Mouse (Mus musculus) CH12.LX (cell line): ENCODE measurements at regions not wholly inside any gene's neighbourhood (a gene's known extent, or its start where the extent isn't known, plus 50 kb on each side); places are given as distances from the start of the nearest gene placed in this dataset.

Source experiments
- DNase-seq: peaks from one replicate; pipeline ENCODE4 v3.0.0-alpha.2; 2013; ENCODE audit errors: extremely low read depth
- H3K27ac ChIP-seq: 2 replicates; pipeline ENCODE4 v1.5.1; 2012; ENCODE audit warnings: low read depth, mild to moderate bottlenecking, control low read depth, moderate library complexity; ENCODE audit not compliant: insufficient read depth
- H3K27me3 ChIP-seq: replicated peaks from 2 replicates; pipeline ENCODE3; 2012; ENCODE audit warnings: inconsistent platforms
- H3K36me3 ChIP-seq, 2 experiments: replicated peaks in 1 of 2; 2 replicates each; pipeline versions ENCODE3 to v1.6.1; 2012; ENCODE audit warnings: inconsistent platforms in 1 of 2, low read length in 1 of 2, mild to moderate bottlenecking in 1 of 2, mixed read lengths in 1 of 2, moderate library complexity in 1 of 2; ENCODE audit not compliant: control insufficient read depth in 1 of 2, insufficient read depth in 1 of 2
- H3K4me1 ChIP-seq, 2 experiments: 2 replicates each; pipeline ENCODE4 v1.6.1; 2012; ENCODE audit warnings: inconsistent platforms in 1 of 2, moderate library complexity in 1 of 2; ENCODE audit not compliant: insufficient read depth in 2 of 2, control insufficient read depth in 1 of 2
- H3K4me2 ChIP-seq: 2 replicates; pipeline ENCODE4 v1.6.1; 2012; ENCODE audit warnings: low read depth, mild to moderate bottlenecking, control low read depth; ENCODE audit not compliant: poor library complexity, insufficient read depth, severe bottlenecking
- H3K4me3 ChIP-seq, 3 experiments: fragments of 150-350 bp in 1 of 3; sonication (generic) in 1 of 3; replicated peaks in 1 of 3; 2 replicates each; pipeline versions ENCODE3 to v1.5.1; 2011 to 2012; ENCODE audit warnings: low read depth in 2 of 3, low read length in 2 of 3, mild to moderate bottlenecking in 2 of 3, moderate library complexity in 2 of 3, control low read depth in 1 of 3, improper control_type of control experiment in 1 of 3, inconsistent platforms in 1 of 3, mixed read lengths in 1 of 3; ENCODE audit not compliant: poor library complexity in 1 of 3
- H3K79me2 ChIP-seq: replicated peaks from 2 replicates; pipeline ENCODE4 v1.6.1; 2012; ENCODE audit warnings: mild to moderate bottlenecking, moderate library complexity; ENCODE audit not compliant: control insufficient read depth, poor library complexity, insufficient read depth, severe bottlenecking; ENCODE audit errors: extremely low read depth
- H3K9ac ChIP-seq: 2 replicates; pipeline ENCODE4 v1.6.1; 2012; ENCODE audit warnings: low read depth, mild to moderate bottlenecking, control low read depth, moderate library complexity; ENCODE audit not compliant: insufficient read depth
- H3K9me3 ChIP-seq: replicated peaks from 2 replicates; pipeline ENCODE3; 2012; ENCODE audit warnings: low read length, inconsistent platforms, mixed read lengths
- BHLHE40 ChIP-seq: IDR thresholded peaks from 2 replicates; pipeline ENCODE4 v1.6.1; 2011; ENCODE audit warnings: mild to moderate bottlenecking, low read depth, low read length, improper control_type of control experiment
- CHD1 ChIP-seq: IDR thresholded peaks from 2 replicates; pipeline ENCODE4 v1.6.1; 2012; ENCODE audit warnings: low read depth, low read length, improper control_type of control experiment, inconsistent platforms
- CHD2 ChIP-seq: IDR thresholded peaks from 2 replicates; pipeline ENCODE4 v1.6.1; 2011; ENCODE audit warnings: low read length, improper control_type of control experiment
- E2F4 ChIP-seq: IDR thresholded peaks from 2 replicates; pipeline ENCODE4 v1.6.1; 2011; ENCODE audit warnings: low read depth, low read length, improper control_type of control experiment; ENCODE audit not compliant: insufficient replicate concordance
- ETS1 ChIP-seq: conservative IDR thresholded peaks from 2 replicates; pipeline ENCODE4 v1.6.1; 2012; ENCODE audit warnings: low read depth, mild to moderate bottlenecking, inconsistent platforms, low read length, improper control_type of control experiment, moderate library complexity
- GABPA ChIP-seq: IDR thresholded peaks from 2 replicates; pipeline ENCODE4 v1.6.1; 2012; ENCODE audit warnings: low read depth, low read length, improper control_type of control experiment, inconsistent platforms; ENCODE audit not compliant: insufficient replicate concordance
- IRF4 ChIP-seq: IDR thresholded peaks from 2 replicates; pipeline ENCODE4 v1.6.1; 2014; ENCODE audit warnings: low read depth, mild to moderate bottlenecking, inconsistent platforms, low read length, improper control_type of control experiment
- JUN ChIP-seq: IDR thresholded peaks from 2 replicates; pipeline ENCODE4 v1.6.1; 2011; ENCODE audit warnings: low read depth, mild to moderate bottlenecking, low read length, improper control_type of control experiment, moderate library complexity; ENCODE audit not compliant: insufficient read depth
- MAFK ChIP-seq: IDR thresholded peaks from 2 replicates; pipeline ENCODE4 v1.6.1; 2011; ENCODE audit warnings: low read length, improper control_type of control experiment; ENCODE audit not compliant: insufficient replicate concordance
- MEF2A ChIP-seq: IDR thresholded peaks from 2 replicates; pipeline ENCODE4 v1.6.1; 2014; ENCODE audit warnings: low read depth, mild to moderate bottlenecking, inconsistent platforms, low read length, improper control_type of control experiment, borderline replicate concordance
- NELFE ChIP-seq: IDR thresholded peaks from 2 replicates; pipeline ENCODE4 v1.6.1; 2011; ENCODE audit warnings: low read depth, low read length, improper control_type of control experiment
- PAX5 ChIP-seq: IDR thresholded peaks from 2 replicates; pipeline ENCODE4 v1.6.1; 2012; ENCODE audit warnings: low read length, inconsistent platforms, mixed read lengths
- POLR2AphosphoS2 ChIP-seq: IDR thresholded peaks from 2 replicates; pipeline ENCODE4 v1.6.1; 2011; ENCODE audit warnings: low read depth, low read length, improper control_type of control experiment
- RAD21 ChIP-seq: IDR thresholded peaks from 2 replicates; pipeline ENCODE4 v1.6.1; 2011; ENCODE audit warnings: low read depth, mild to moderate bottlenecking, low read length, improper control_type of control experiment, moderate library complexity
- RCOR1 ChIP-seq: conservative IDR thresholded peaks from 2 replicates; pipeline ENCODE4 v1.6.1; 2012; ENCODE audit warnings: low read depth, mild to moderate bottlenecking, inconsistent platforms, low read length, improper control_type of control experiment
- SIN3A ChIP-seq: IDR thresholded peaks from 2 replicates; pipeline ENCODE4 v1.6.1; 2012; ENCODE audit warnings: low read length, improper control_type of control experiment, inconsistent platforms
- SMC3 ChIP-seq: IDR thresholded peaks from 2 replicates; pipeline ENCODE4 v1.6.1; 2011; ENCODE audit warnings: low read depth, low read length, improper control_type of control experiment
- TBP ChIP-seq: conservative IDR thresholded peaks from 2 replicates; pipeline ENCODE4 v1.6.1; 2011; ENCODE audit warnings: low read depth, low read length, improper control_type of control experiment
- TCF12 ChIP-seq: IDR thresholded peaks from 2 replicates; pipeline ENCODE4 v1.6.1; 2014; ENCODE audit warnings: low read depth, mild to moderate bottlenecking, inconsistent platforms, low read length, improper control_type of control experiment
- UBTF ChIP-seq: IDR thresholded peaks from 2 replicates; pipeline ENCODE4 v1.6.1; 2012; ENCODE audit warnings: low read depth, mild to moderate bottlenecking, inconsistent platforms, low read length, improper control_type of control experiment, moderate library complexity
- USF1 ChIP-seq: IDR thresholded peaks from 2 replicates; pipeline ENCODE4 v1.6.1; 2014; ENCODE audit warnings: low read depth, mild to moderate bottlenecking, inconsistent platforms, low read length, improper control_type of control experiment
- ZKSCAN1 ChIP-seq: IDR thresholded peaks from 2 replicates; pipeline ENCODE4 v1.6.1; 2012; ENCODE audit warnings: low read depth, inconsistent platforms, low read length, improper control_type of control experiment, borderline replicate concordance
- ZNF384 ChIP-seq: IDR thresholded peaks from 2 replicates; pipeline ENCODE4 v1.6.1; 2012; ENCODE audit warnings: low read depth, low read length, improper control_type of control experiment, inconsistent platforms
- dilution Hi-C: fragments of 300-500 bp; cut with MboI; formaldehyde crosslinking; loops from 2 replicates; pipeline ENCODE4 v1.14.3; 2020; ENCODE audit warnings: low sequenced_read_pairs; ENCODE audit not compliant: extremely low pct_unique_long_range_greater_than_20kb, extremely low pct_ligation_motif_present
- in situ Hi-C: fragments of 300-500 bp; cut with MboI; formaldehyde crosslinking; loops from 3 replicates; pipeline ENCODE4 v1.14.3; 2019; ENCODE audit warnings: low sequenced_read_pairs, low pct_ligation_motif_present, low pct_unique_long_range_greater_than_20kb, mixed read lengths

- Histone ChIP-seq H3K4me2 (no peak overlapping the region), H3K9me3 (no peaks in the 10 kb centered on the region), H3K79me2 (no peaks in the 10 kb centered on the region), H3K4me1 (no peaks in the 10 kb centered on the region), H3K4me3 (no peak overlapping the region), H3K36me3 (no peaks in the 10 kb centered on the region), H3K9ac (no peak overlapping the region)
- DNase-seq, result no peak
- in situ Hi-C loops, result no loop called here
- no peak for TF ChIP-seq TBP
- no peak for TF ChIP-seq SMC3
- TF ChIP-seq MEF2A, result no peak
- no peak for TF ChIP-seq ZNF384
- no peak for TF ChIP-seq GABPA
- no peak for TF ChIP-seq BHLHE40
- no peak for TF ChIP-seq ZKSCAN1
- TF ChIP-seq UBTF, result no peak
- no peak for TF ChIP-seq TCF12
- TF ChIP-seq PAX5, result no peak
- no peak for TF ChIP-seq NELFE
- no peak for TF ChIP-seq POLR2AphosphoS2
- TF ChIP-seq IRF4, result no peak
- TF ChIP-seq JUN, result no peak
- TF ChIP-seq, all 38 proteins: peak for 0
- Histone ChIP-seq H3K27ac (no peak overlapping the region), H3K27me3 (no peaks in the 10 kb centered on the region)
- dilution Hi-C loops, result no loop called here
Observed at GRCm38 (mm10) chr2:15157622-15158021, 102.8 kb upstream of the Nsun6 start.

GRCm38 (mm10) chr2:15150823-15151222, 96.0 kb upstream of the Nsun6 start:
- in situ Hi-C loops, result no loop called here
- Histone ChIP-seq H3K4me1 (no peaks in the 10 kb centered on the region), H3K4me3 (no peak overlapping the region), H3K36me3 (no peaks in the 10 kb centered on the region), H3K27me3 (no peaks in the 10 kb centered on the region), H3K9me3 (no peaks in the 10 kb centered on the region), H3K27ac (no peak overlapping the region), H3K9ac (no peak overlapping the region), H3K79me2 (no peaks in the 10 kb centered on the region), H3K4me2 (no peak overlapping the region)
- dilution Hi-C loops, result no loop called here
- no peak for DNase-seq
- no peak for TF ChIP-seq TCF12
- no peak for TF ChIP-seq RAD21
- no peak for TF ChIP-seq ETS1
- no peak for TF ChIP-seq SIN3A
- no peak for TF ChIP-seq RCOR1
- TF ChIP-seq POLR2AphosphoS2, result no peak
- no peak for TF ChIP-seq MAFK
- no peak for TF ChIP-seq NELFE
- TF ChIP-seq BHLHE40, result no peak
- TF ChIP-seq USF1, result no peak
- TF ChIP-seq CHD2, result no peak
- no peak for TF ChIP-seq CHD1
- TF ChIP-seq E2F4, result no peak
